Mouse (Mus musculus): ENCODE measurements around the gene Gmds. TPM values are rescaled to one million over a fixed set of nuclear protein-coding genes. Genes with fewer than 3 reads are reported as not detected.

Gene Gmds
- polyA plus RNA-seq, 1 experiment from 2014 or later: 69.0 TPM

DNA sequence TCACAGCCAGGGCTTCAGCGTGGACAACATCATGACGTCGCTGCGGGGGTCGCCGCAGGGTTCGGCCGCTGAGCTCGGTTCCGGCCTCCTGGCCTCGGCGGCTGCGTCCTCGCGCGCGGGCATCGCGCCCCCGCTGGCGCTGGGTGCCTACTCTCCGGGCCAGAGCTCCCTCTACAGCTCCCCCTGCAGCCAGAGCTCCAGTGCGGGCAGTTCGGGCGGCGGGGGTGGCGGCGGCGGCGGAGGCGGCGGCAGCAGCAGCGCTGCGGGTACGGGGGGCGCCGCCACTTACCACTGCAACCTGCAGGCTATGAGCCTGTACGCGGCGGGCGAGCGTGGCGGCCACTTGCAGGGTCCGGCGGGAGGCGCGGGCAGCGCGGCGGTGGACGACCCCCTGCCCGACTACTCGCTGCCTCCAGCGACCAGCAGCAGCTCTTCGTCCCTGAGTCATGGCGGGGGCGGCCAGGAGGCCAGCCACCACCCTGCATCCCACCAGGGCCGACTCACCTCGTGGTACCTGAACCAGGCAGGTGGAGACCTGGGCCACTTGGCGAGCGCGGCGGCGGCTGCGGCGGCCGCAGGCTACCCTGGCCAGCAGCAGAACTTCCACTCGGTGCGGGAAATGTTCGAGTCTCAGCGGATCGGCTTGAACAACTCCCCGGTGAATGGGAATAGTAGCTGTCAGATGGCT is 530.3 kb downstream of the Gmds start:
- H3K27ac ChIP-seq (ENCODE audit: low read length): no peak overlapping the region

GRCm38 (mm10) chr13:31807736-31808115 is 530.8 kb downstream of the Gmds start:
- no peak for ATAC-seq (ENCODE audit: insufficient read depth, low FRiP score)

More for the DNA sequence above, 530.3 kb downstream of the Gmds start:
- Histone ChIP-seq H3K4me1 (ENCODE audit: control insufficient read depth, insufficient read depth, low read length) (peaks cover 33% of the 10 kb centered on the region), H3K9ac (ENCODE audit: low read length) (peak overlapping the region; percentile 80), H3K9me3 (replicated peaks; ENCODE audit: control insufficient read depth, low read length) (no peaks in the 10 kb centered on the region), H3K27me3 (ENCODE audit: control insufficient read depth, insufficient read depth, low read length) (peaks cover 70% of the 10 kb centered on the region), H3K4me2 (ENCODE audit: low read depth, low read length) (peak overlapping the region; percentile 99), H3K4me3 (replicated peaks; ENCODE audit: low read length) (peak overlapping the region; percentile 59), H3K36me3 (ENCODE audit: control insufficient read depth, insufficient read depth, low read length) (no peaks in the 10 kb centered on the region)
- WGBS: 1% methylated on average over 73 of the region's 73 CpGs
- ATAC-seq (ENCODE audit: insufficient read depth, low FRiP score): no peak

GRCm38 (mm10) chr13:31806890-31807735 is 531.4 kb downstream of the Gmds start:
- ATAC-seq (ENCODE audit: insufficient read depth, low FRiP score): peak; percentile 41; the same call in 1 of the 2 replicates
- Histone ChIP-seq H3K27ac (ENCODE audit: low read length) (peak overlapping the region; percentile 60; the same call in 1 of the 2 replicates), H3K9me3 (replicated peaks; ENCODE audit: control insufficient read depth, low read length) (no peaks in the 10 kb centered on the region), H3K4me3 (replicated peaks; ENCODE audit: low read length) (peak overlapping the region; percentile 59), H3K36me3 (ENCODE audit: control insufficient read depth, insufficient read depth, low read length) (no peaks in the 10 kb centered on the region), H3K9ac (ENCODE audit: low read length) (peak overlapping the region; percentile 80), H3K4me2 (ENCODE audit: low read depth, low read length) (peak overlapping the region; percentile 99), H3K4me1 (ENCODE audit: control insufficient read depth, insufficient read depth, low read length) (peaks cover 33% of the 10 kb centered on the region), H3K27me3 (ENCODE audit: control insufficient read depth, insufficient read depth, low read length) (peaks cover 72% of the 10 kb centered on the region)
- under 1% methylated on average over 92 of the region's 101 CpGs for WGBS

More at GRCm38 (mm10) chr13:31807736-31808115, 530.8 kb downstream of the Gmds start:
- Histone ChIP-seq H3K9me3 (replicated peaks; ENCODE audit: control insufficient read depth, low read length) (no peaks in the 10 kb centered on the region), H3K4me1 (ENCODE audit: control insufficient read depth, insufficient read depth, low read length) (peaks cover 33% of the 10 kb centered on the region), H3K27ac (ENCODE audit: low read length) (no peak overlapping the region), H3K36me3 (ENCODE audit: control insufficient read depth, insufficient read depth, low read length) (no peaks in the 10 kb centered on the region), H3K9ac (ENCODE audit: low read length) (peak overlapping the region; percentile 80), H3K4me2 (ENCODE audit: low read depth, low read length) (peak overlapping the region; percentile 99), H3K4me3 (replicated peaks; ENCODE audit: low read length) (peak overlapping the region; percentile 59), H3K27me3 (ENCODE audit: control insufficient read depth, insufficient read depth, low read length) (peaks cover 70% of the 10 kb centered on the region)
- 0% methylated on average over 45 of the region's 47 CpGs for WGBS

GRCm38 (mm10) chr13:31806428-31806832 is 532.1 kb downstream of the Gmds start, which contains the start of gene Foxc1:
TSS of gene Foxc1 (plus strand) at chr13:31806633.
- Histone ChIP-seq H3K9me3 (replicated peaks; ENCODE audit: control insufficient read depth, low read length) (no peaks in the 10 kb centered on the region), H3K36me3 (ENCODE audit: control insufficient read depth, insufficient read depth, low read length) (no peaks in the 10 kb centered on the region), H3K4me2 (ENCODE audit: low read depth, low read length) (peak within 1 kb of the TSS; percentile 99), H3K9ac (ENCODE audit: low read length) (peak within 1 kb of the TSS; percentile 80), H3K27ac (ENCODE audit: low read length) (peak within 1 kb of the TSS; percentile 60; the same call in 1 of the 2 replicates), H3K4me3 (replicated peaks; ENCODE audit: low read length) (peak within 1 kb of the TSS; percentile 59), H3K27me3 (ENCODE audit: control insufficient read depth, insufficient read depth, low read length) (peaks cover 72% of the 10 kb centered on the region), H3K4me1 (ENCODE audit: control insufficient read depth, insufficient read depth, low read length) (peaks cover 37% of the 10 kb centered on the region)
- under 1% methylated on average over 40 of the region's 40 CpGs for WGBS
- peak; percentile 93 for ATAC-seq (ENCODE audit: insufficient read depth, low FRiP score)

DNA sequence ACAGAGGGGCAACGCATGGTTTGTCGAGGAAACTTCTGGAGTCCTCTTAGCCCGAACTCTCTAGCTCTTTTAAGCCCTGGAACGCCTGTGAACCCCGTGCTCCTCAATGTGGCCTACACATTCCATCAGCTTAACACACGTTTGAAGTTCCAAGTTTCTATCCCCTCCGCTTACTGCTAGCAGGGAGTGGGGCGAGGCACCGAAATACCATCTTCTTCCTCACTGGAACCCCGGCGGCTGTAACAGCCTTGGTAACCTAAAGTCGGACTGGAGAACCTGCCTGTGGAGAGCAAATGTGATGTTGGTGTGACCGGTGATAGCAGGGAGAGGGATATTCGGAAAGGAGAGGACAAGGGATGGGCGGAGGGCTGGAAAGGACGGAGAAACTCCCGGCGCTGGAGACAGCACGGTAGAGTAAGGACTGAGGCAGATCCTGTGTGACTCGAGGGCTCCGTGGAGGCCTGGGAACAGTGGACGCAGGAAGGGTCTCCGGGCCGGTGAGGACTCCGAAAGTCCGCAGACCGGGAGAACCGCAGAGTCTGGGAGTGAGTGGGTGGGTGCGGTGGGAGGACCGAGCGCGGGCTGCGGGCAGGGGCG is 532.6 kb downstream of the Gmds start:
- no peaks in the 10 kb centered on the region for H3K9me3 ChIP-seq (replicated peaks; ENCODE audit: control insufficient read depth, low read length)
- H3K4me2 ChIP-seq (ENCODE audit: low read depth, low read length): peak overlapping the region; percentile 99
- no peak overlapping the region for H3K27ac ChIP-seq (ENCODE audit: low read length)
- peak; percentile 51 for ATAC-seq (ENCODE audit: insufficient read depth, low FRiP score)
- H3K9ac ChIP-seq (ENCODE audit: low read length): peak overlapping the region; percentile 80
- peaks cover 34% of the 10 kb centered on the region for H3K4me1 ChIP-seq (ENCODE audit: control insufficient read depth, insufficient read depth, low read length)
- H3K27me3 ChIP-seq (ENCODE audit: control insufficient read depth, insufficient read depth, low read length): peaks cover 72% of the 10 kb centered on the region
- H3K36me3 ChIP-seq (ENCODE audit: control insufficient read depth, insufficient read depth, low read length): no peaks in the 10 kb centered on the region
- peak overlapping the region; percentile 59 for H3K4me3 ChIP-seq (replicated peaks; ENCODE audit: low read length)
- 5% methylated on average over 34 of the region's 34 CpGs for WGBS

GRCm38 (mm10) chr13:31804571-31804970 is 534.0 kb downstream of the Gmds start:
- no peaks in the 10 kb centered on the region for H3K9me3 ChIP-seq (replicated peaks; ENCODE audit: control insufficient read depth, low read length)
- WGBS: 14% methylated on average over 7 of the region's 7 CpGs
- H3K27ac ChIP-seq (ENCODE audit: low read length): no peak overlapping the region
- ATAC-seq (ENCODE audit: insufficient read depth, low FRiP score): no peak
- peaks cover 70% of the 10 kb centered on the region for H3K27me3 ChIP-seq (ENCODE audit: control insufficient read depth, insufficient read depth, low read length)
- no peak overlapping the region for H3K4me3 ChIP-seq (replicated peaks; ENCODE audit: low read length)
- peaks cover 36% of the 10 kb centered on the region for H3K4me1 ChIP-seq (ENCODE audit: control insufficient read depth, insufficient read depth, low read length)
- no peak overlapping the region for H3K4me2 ChIP-seq (ENCODE audit: low read depth, low read length)
- H3K36me3 ChIP-seq (ENCODE audit: control insufficient read depth, insufficient read depth, low read length): no peaks in the 10 kb centered on the region
- H3K9ac ChIP-seq (ENCODE audit: low read length): no peak overlapping the region

DNA sequence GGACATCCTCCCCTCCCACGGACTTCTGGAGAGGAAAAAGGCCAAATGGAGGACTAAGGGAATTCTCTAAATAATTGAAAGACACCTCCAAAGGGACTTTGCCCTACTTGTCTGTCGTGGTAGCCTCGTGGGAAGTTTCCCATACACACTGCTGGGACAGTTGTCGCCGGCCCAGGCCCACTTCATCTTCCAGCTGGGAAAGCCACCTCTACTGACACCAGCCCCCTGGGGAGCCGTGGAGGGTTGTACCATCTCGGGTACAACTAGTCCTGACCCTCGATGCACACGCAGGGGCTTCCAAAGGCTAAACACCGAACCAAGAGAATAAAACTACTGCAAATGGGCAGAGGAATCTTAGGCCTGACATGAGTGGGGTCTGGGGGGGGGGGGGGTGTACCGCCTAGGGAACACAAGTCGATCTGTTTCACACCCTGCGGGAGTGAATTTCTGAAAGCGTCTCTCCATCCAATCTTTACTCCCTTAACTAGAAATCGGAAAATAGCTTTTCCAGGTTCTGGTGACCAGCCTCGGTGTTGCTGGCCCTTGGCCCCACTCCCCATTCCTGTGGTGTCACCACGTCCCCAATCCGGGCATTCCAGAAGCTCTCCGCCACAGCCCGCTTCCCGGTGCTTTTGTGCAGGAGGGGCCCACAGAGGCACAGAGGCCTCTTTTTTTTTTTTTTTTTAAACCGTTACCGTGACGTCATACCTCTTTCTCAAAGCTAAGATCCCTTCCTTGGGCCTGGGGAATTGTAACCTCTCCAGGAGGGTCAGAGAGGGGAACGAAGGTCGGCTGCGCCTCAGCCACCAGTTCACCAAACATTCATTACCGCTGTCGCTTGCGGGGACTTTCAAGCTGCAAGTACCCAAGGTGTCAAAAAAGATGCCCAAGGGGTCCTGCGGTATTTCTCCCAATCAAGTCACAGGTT is 535.1 kb downstream of the Gmds start:
- peaks cover 32% of the 10 kb centered on the region for H3K4me1 ChIP-seq (ENCODE audit: control insufficient read depth, insufficient read depth, low read length)
- no peaks in the 10 kb centered on the region for H3K9me3 ChIP-seq (replicated peaks; ENCODE audit: control insufficient read depth, low read length)
- no peak for ATAC-seq (ENCODE audit: insufficient read depth, low FRiP score)
- no peak overlapping the region for H3K27ac ChIP-seq (ENCODE audit: low read length)
- H3K9ac ChIP-seq (ENCODE audit: low read length): no peak overlapping the region
- 6% methylated on average over 31 of the region's 31 CpGs for WGBS
- no peaks in the 10 kb centered on the region for H3K36me3 ChIP-seq (ENCODE audit: control insufficient read depth, insufficient read depth, low read length)
- peaks cover 78% of the 10 kb centered on the region for H3K27me3 ChIP-seq (ENCODE audit: control insufficient read depth, insufficient read depth, low read length)
- H3K4me2 ChIP-seq (ENCODE audit: low read depth, low read length): no peak overlapping the region
- H3K4me3 ChIP-seq (replicated peaks; ENCODE audit: low read length): no peak overlapping the region

DNA sequence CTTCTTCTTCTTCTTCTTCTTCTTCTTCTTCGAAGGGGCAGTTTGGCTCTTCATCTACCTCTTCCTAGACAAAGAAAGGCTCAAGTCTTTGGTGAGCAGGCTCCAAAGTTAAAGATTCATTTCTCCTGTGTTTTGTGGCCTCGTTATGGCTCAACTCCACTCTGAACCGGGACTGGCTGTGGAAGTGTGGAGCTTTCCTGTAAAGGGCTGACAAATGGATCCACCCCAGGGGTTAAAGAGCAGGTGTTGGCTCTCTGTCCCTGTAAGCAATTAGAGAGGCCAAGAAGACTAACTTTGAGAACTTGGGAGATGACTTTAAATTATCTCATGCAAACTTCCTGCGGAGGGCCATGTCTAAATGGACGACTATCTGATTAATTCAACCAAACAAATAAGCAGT is 536.1 kb downstream of the Gmds start:
- no peak overlapping the region for H3K4me3 ChIP-seq (replicated peaks; ENCODE audit: low read length)
- H3K4me2 ChIP-seq (ENCODE audit: low read depth, low read length): no peak overlapping the region
- H3K9me3 ChIP-seq (replicated peaks; ENCODE audit: control insufficient read depth, low read length): no peaks in the 10 kb centered on the region
- H3K27ac ChIP-seq (ENCODE audit: low read length): no peak overlapping the region
- 14% methylated on average over 5 of the region's 5 CpGs for WGBS
- peaks cover 27% of the 10 kb centered on the region for H3K4me1 ChIP-seq (ENCODE audit: control insufficient read depth, insufficient read depth, low read length)
- H3K9ac ChIP-seq (ENCODE audit: low read length): no peak overlapping the region
- ATAC-seq (ENCODE audit: insufficient read depth, low FRiP score): no peak
- H3K36me3 ChIP-seq (ENCODE audit: control insufficient read depth, insufficient read depth, low read length): no peaks in the 10 kb centered on the region
- peaks cover 78% of the 10 kb centered on the region for H3K27me3 ChIP-seq (ENCODE audit: control insufficient read depth, insufficient read depth, low read length)

Data from stomach, embryonic 16.5 days (tissue).